Mouse (Mus musculus) midbrain, embryonic 14.5 days (tissue): ENCODE results near the gene Tspan4. TPM values are rescaled to one million over a fixed set of nuclear protein-coding genes. Genes with fewer than 3 reads are reported as not detected.
A peak's percentile ranks its signal among the peaks of the same experiment; 100 is the strongest.

Experiments
- ATAC-seq: fragments of 200-750 bp; cut with Nextera tagmentation; 2 replicates; pipeline ENCODE4 v1.8.0; 2017; ENCODE audit warnings: moderate number of reproducible peaks, moderate library complexity; ENCODE audit not compliant: low FRiP score, low TSS enrichment
- DNase-seq: peaks from one replicate; pipeline ENCODE4 v3.0.0-alpha.2; 2015
- H3K27ac ChIP-seq: fragments of 300-500 bp; sonication (generic); replicated peaks from 2 replicates; pipeline ENCODE4 v1.5.1; 2014; ENCODE audit warnings: mild to moderate bottlenecking, low read depth, low read length, moderate library complexity
- H3K27me3 ChIP-seq: fragments of 300-500 bp; sonication (generic); 2 replicates; pipeline ENCODE4 v1.6.1; 2014; ENCODE audit warnings: low read length, control low read depth, mixed read lengths; ENCODE audit not compliant: control insufficient read depth, insufficient read depth
- H3K36me3 ChIP-seq: fragments of 300-500 bp; sonication (generic); 2 replicates; pipeline ENCODE4 v1.6.1; 2014; ENCODE audit warnings: low read length, control low read depth; ENCODE audit not compliant: control insufficient read depth, insufficient read depth
- H3K4me1 ChIP-seq: fragments of 300-500 bp; sonication (generic); 2 replicates; pipeline ENCODE4 v1.6.1; 2014; ENCODE audit warnings: mild to moderate bottlenecking, antibody characterized with exemption, low read length, control low read depth; ENCODE audit not compliant: control insufficient read depth, insufficient read depth
- H3K4me2 ChIP-seq: fragments of 300-500 bp; sonication (generic); 2 replicates; pipeline ENCODE4 v1.6.1; 2014; ENCODE audit warnings: mild to moderate bottlenecking, low read length, moderate library complexity
- H3K4me3 ChIP-seq: fragments of 300-500 bp; sonication (generic); replicated peaks from 2 replicates; pipeline ENCODE4 v1.5.1; 2014; ENCODE audit warnings: low read depth, low read length
- H3K9ac ChIP-seq: fragments of 300-500 bp; sonication (generic); replicated peaks from 2 replicates; pipeline ENCODE4 v1.6.1; 2014; ENCODE audit warnings: mild to moderate bottlenecking, low read length, moderate library complexity
- H3K9me3 ChIP-seq: fragments of 300-500 bp; sonication (generic); 2 replicates; pipeline ENCODE4 v1.6.1; 2016; ENCODE audit warnings: low read length, control low read depth, mixed read lengths; ENCODE audit not compliant: control insufficient read depth
- WGBS: fragments of 180-500 bp; shearing (Covaris S2); extraction: QIAGEN DNeasy Blood & Tissue Kit; methylation state at CpG from one replicate; pipeline ENCODE4 v1.1.7; 2014; 5-methylcytosine and 5-hydroxymethylcytosine counted together
- polyA plus RNA-seq: library from polyadenylated mRNA; unstranded; fragments of >200 nt; fragmentation: Nextera tagmentation; extraction: Ambion mirVana; gene quantifications from 2 replicates; pipeline ENCODE4 v1.2.1, GENCODE M21; 2014

Gene Tspan4
- polyA plus RNA-seq, 1 experiment from 2014 or later, result 35.2 TPM

GRCm38 (mm10) chr7:141463824-141464602, 11.0 kb upstream of the Tspan4 start:
- ATAC-seq, result no peak

DNA sequence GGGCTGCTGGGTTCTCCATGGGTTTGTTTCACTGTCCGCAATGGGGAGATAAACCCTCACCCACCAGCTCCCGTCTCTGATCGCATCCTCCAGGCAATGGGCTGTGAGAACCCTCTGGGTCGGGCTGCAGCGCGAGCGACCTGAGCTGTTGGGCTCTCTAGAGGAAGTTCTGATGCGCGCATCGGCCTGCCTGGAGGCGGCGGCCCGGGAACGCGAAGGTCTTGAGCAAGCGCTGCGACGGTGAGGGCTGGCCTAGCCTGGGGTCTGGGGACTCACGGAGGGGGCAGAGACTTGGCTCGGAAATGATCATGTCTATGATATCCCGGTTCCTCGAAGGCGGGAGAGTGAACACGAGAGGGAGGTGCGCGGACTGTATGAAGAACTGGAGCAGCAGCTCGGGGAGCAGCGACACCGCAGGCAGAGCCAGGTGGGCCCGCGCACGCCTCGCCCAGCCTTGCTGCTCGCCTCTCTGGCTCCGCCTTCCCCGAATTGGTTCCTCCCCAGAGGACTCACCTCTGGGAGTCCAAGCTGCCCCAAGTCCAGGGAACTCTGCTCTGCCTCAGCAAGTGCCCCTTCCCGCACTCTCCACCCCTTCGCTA, 10.3 kb upstream of the Tspan4 start:
- Histone ChIP-seq H3K9me3 (no peaks in the 10 kb centered on the region), H3K4me1 (peaks cover 27% of the 10 kb centered on the region), H3K4me3 (peak overlapping the region; percentile 12; the same call in 1 of the 2 replicates), H3K4me2 (peak overlapping the region; percentile 29), H3K27ac (no peak overlapping the region; the same call in 1 of the 2 replicates), H3K27me3 (peaks cover 73% of the 10 kb centered on the region), H3K9ac (peak overlapping the region; percentile 23; the same call in 1 of the 2 replicates), H3K36me3 (peaks cover 1% of the 10 kb centered on the region)
- no peak for ATAC-seq
- WGBS, result 3% methylated on average over 38 of the region's 38 CpGs
- no peak for DNase-seq

More at GRCm38 (mm10) chr7:141463824-141464602, 11.0 kb upstream of the Tspan4 start:
- Histone ChIP-seq H3K27me3 (peaks cover 73% of the 10 kb centered on the region), H3K9me3 (no peaks in the 10 kb centered on the region), H3K9ac (no peak overlapping the region), H3K4me2 (peak overlapping the region; percentile 29; the same call in 1 of the 2 replicates), H3K27ac (no peak overlapping the region), H3K4me1 (peaks cover 21% of the 10 kb centered on the region), H3K36me3 (peaks cover 8% of the 10 kb centered on the region), H3K4me3 (0 out of 2 replicates have a peak overlapping the region, but pooled peaks have one; percentile 12)
- 17% methylated on average over 12 of the region's 12 CpGs for WGBS
- no peak for DNase-seq

- Histone ChIP-seq H3K27ac (no peak overlapping the region), H3K9ac (no peak overlapping the region; the same call in 1 of the 2 replicates), H3K4me1 (peaks cover 31% of the 10 kb centered on the region), H3K4me3 (no peak overlapping the region), H3K36me3 (peaks cover 8% of the 10 kb centered on the region), H3K4me2 (no peak overlapping the region), H3K27me3 (peaks cover 67% of the 10 kb centered on the region), H3K9me3 (no peaks in the 10 kb centered on the region)
- DNase-seq, result no peak
- ATAC-seq, result no peak
- 36% methylated on average over 10 of the region's 10 CpGs for WGBS
Observed at GRCm38 (mm10) chr7:141465388-141466044, 9.5 kb upstream of the Tspan4 start.

- H3K27me3 ChIP-seq, result peaks cover 62% of the 10 kb centered on the region
- H3K9me3 ChIP-seq, result no peaks in the 10 kb centered on the region
- no peak for ATAC-seq
- peaks cover 31% of the 10 kb centered on the region for H3K4me1 ChIP-seq
- no peak overlapping the region for H3K4me2 ChIP-seq
- H3K9ac ChIP-seq, result no peak overlapping the region
- DNase-seq, result no peak
- H3K36me3 ChIP-seq, result peaks cover 13% of the 10 kb centered on the region
- no peak overlapping the region for H3K27ac ChIP-seq
- no peak overlapping the region for H3K4me3 ChIP-seq
- WGBS, result 74% methylated on average over 7 of the region's 7 CpGs
Observed at GRCm38 (mm10) chr7:141466045-141466394, 9.0 kb upstream of the Tspan4 start.

GRCm38 (mm10) chr7:141466607-141467148, 8.4 kb upstream of the Tspan4 start:
- Histone ChIP-seq H3K4me2 (peak overlapping the region; percentile 67), H3K9ac (peak overlapping the region; percentile 75), H3K9me3 (no peaks in the 10 kb centered on the region), H3K4me1 (peaks cover 31% of the 10 kb centered on the region), H3K27me3 (peaks cover 56% of the 10 kb centered on the region), H3K27ac (no peak overlapping the region), H3K36me3 (peaks cover 19% of the 10 kb centered on the region), H3K4me3 (peak overlapping the region; percentile 54)
- ATAC-seq (no peak), DNase-seq (no peak)
- 67% methylated on average over 10 of the region's 10 CpGs for whole genome bisulfite sequencing

DNA sequence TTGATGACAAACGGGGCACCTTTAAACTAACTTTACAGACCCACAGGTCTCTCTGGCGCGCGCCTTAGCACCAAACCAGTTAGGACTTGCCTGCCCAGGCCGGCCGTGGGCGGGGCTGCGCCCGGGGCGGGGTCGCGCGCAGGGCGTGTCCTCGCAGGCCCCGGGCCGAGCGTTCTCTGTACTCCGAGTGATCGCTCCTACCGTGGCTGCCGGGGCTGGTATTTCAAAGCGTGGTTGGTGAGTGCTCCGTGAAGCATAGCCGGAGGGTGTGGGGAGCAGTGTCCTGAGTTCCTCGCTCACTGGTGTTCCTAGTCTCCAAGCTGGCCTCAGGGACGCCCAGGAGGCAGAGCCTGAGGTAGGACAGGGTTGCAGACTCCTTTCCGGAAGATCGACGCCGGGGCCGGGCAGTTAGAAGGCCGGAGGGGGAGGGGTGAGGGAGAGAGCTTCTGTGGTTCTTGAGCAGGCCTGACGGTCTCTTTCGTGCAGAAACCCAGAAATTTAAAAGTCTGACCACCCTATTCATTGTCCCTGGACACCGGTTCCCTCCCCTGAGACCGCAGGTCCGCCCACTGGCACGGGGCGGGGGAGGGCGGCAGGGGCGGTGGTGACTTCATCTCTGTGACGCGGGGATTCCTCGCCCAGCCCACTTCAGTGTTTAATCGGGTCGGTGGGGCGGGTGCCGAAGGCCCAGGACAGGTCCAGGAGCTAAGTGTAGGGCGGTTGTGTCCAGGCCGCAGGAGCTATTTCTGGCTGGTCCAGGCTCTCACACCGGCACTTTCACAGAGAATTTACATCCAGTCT, 7.6 kb upstream of the Tspan4 start, which contains the start of gene Cd151:
TSS of gene Cd151 (plus strand) at position 163 of the 801 bp plus-strand sequence.
- peaks cover 31% of the 10 kb centered on the region for H3K4me1 ChIP-seq
- peak; percentile 59 for ATAC-seq

DNA sequence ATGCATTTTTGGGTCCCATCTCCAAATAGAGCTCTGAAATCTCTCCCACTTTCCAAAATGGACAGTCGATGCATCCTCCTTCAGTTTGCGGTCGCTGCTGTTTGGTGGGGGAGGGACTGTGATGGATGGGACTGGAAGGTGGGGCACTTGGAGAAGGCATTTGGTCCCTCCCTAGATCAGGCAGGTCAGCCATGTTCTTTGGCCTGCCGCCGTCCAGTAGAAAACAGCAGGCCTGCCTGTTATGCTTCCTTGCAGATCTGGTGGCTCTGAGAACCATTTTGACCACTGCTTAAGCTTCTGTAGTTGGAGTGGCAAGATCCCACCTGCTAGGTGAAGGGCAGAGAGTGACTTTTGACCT, 6.9 kb upstream of the Tspan4 start:
- DNase-seq (peak; percentile 30), ATAC-seq (peak; percentile 38; the same call in 1 of the 2 replicates)
- Histone ChIP-seq H3K9ac (peak overlapping the region; percentile 75), H3K27me3 (peaks cover 41% of the 10 kb centered on the region), H3K36me3 (peaks cover 29% of the 10 kb centered on the region), H3K9me3 (no peaks in the 10 kb centered on the region), H3K4me2 (peak overlapping the region; percentile 67), H3K27ac (peak overlapping the region; percentile 84), H3K4me1 (peaks cover 31% of the 10 kb centered on the region), H3K4me3 (peak overlapping the region; percentile 54)
- 21% methylated on average over 5 of the region's 5 CpGs for WGBS

More for the DNA sequence above, 7.6 kb upstream of the Tspan4 start, which contains the start of gene Cd151:
- no peaks in the 10 kb centered on the region for H3K9me3 ChIP-seq
- under 1% methylated on average over 52 of the region's 52 CpGs for WGBS
- H3K4me2 ChIP-seq, result peak within 1 kb of the TSS; percentile 67
- DNase-seq, result peak; percentile 81
- H3K9ac ChIP-seq, result peak within 1 kb of the TSS; percentile 75
- peak within 1 kb of the TSS; percentile 54 for H3K4me3 ChIP-seq
- H3K27me3 ChIP-seq, result peaks cover 48% of the 10 kb centered on the region
- H3K36me3 ChIP-seq, result peaks cover 24% of the 10 kb centered on the region
- peak within 1 kb of the TSS; percentile 84 for H3K27ac ChIP-seq
